Mouse (Mus musculus) liver, embryonic 14.5 days (tissue): Measurements from ENCODE around the gene Fbxl18. TPM values are rescaled to one million over a fixed set of nuclear protein-coding genes. Genes with fewer than 3 reads are reported as not detected.

Experiments used
- ATAC-seq: fragments of 200-750 bp; cut with Nextera tagmentation; 2 replicates; pipeline ENCODE4 v1.8.0; 2017; ENCODE audit warnings: moderate number of reproducible peaks, mild to moderate bottlenecking, moderate library complexity; ENCODE audit not compliant: insufficient read depth
- DNase-seq, 3 experiments: peaks; one replicate each; pipeline ENCODE4 v3.0.0-alpha.2; 2012 to 2013; ENCODE audit warnings: low read depth in 3 of 3, low spot score in 3 of 3
- H3K27ac ChIP-seq: fragments of 300-500 bp; sonication (generic); 2 replicates; pipeline ENCODE4 v1.5.1; 2014; ENCODE audit warnings: moderate library complexity, mild to moderate bottlenecking, control low read depth, inconsistent platforms
- H3K27me3 ChIP-seq: fragments of 300-500 bp; sonication (generic); 2 replicates; pipeline ENCODE4 v1.6.1; 2014; ENCODE audit warnings: mild to moderate bottlenecking, low read length, moderate library complexity; ENCODE audit not compliant: control insufficient read depth, insufficient read depth
- H3K36me3 ChIP-seq: fragments of 300-500 bp; sonication (generic); replicated peaks from 2 replicates; pipeline ENCODE4 v1.6.1; 2014; ENCODE audit warnings: low read depth; ENCODE audit not compliant: control insufficient read depth, insufficient read depth
- H3K4me1 ChIP-seq, 2 experiments: fragments of 200-500 bp in 1 of 2; fragments of 300-500 bp in 1 of 2; sonication (generic) in 1 of 2; replicated peaks; 2 replicates each; pipeline ENCODE4 v1.6.1; 2012 to 2014; ENCODE audit warnings: antibody characterized with exemption in 1 of 2, inconsistent platforms in 1 of 2, low read length in 1 of 2; ENCODE audit not compliant: control insufficient read depth in 2 of 2, insufficient read depth in 2 of 2
- H3K4me2 ChIP-seq: fragments of 300-500 bp; sonication (generic); 2 replicates; pipeline ENCODE4 v1.6.1; 2014; ENCODE audit warnings: low read depth, mild to moderate bottlenecking, control low read depth, moderate library complexity
- H3K4me3 ChIP-seq, 2 experiments: fragments of 200-500 bp in 1 of 2; fragments of 300-500 bp in 1 of 2; sonication (generic) in 1 of 2; 2 replicates each; pipeline ENCODE4 v1.5.1; 2012 to 2014; ENCODE audit warnings: low read depth in 2 of 2, low read length in 2 of 2, mild to moderate bottlenecking in 2 of 2, control low read depth in 1 of 2, inconsistent platforms in 1 of 2, moderate library complexity in 1 of 2; ENCODE audit not compliant: insufficient read depth in 1 of 2
- H3K9ac ChIP-seq: fragments of 300-500 bp; sonication (generic); replicated peaks from 2 replicates; pipeline ENCODE4 v1.6.1; 2014; ENCODE audit warnings: mild to moderate bottlenecking, control low read depth, moderate library complexity
- H3K9me3 ChIP-seq: fragments of 300-500 bp; sonication (generic); 2 replicates; pipeline ENCODE4 v1.6.1; 2016; ENCODE audit warnings: low read length, mixed read lengths; ENCODE audit not compliant: control insufficient read depth
- CTCF ChIP-seq: IDR thresholded peaks from 2 replicates; pipeline ENCODE4 v1.5.1; 2016; ENCODE audit warnings: antibody characterized with exemption, low read depth, control low read depth
- EP300 ChIP-seq: IDR thresholded peaks from 2 replicates; pipeline ENCODE4 v1.6.1; 2016; ENCODE audit warnings: antibody characterized with exemption, low read depth
- WGBS: fragments of 180-500 bp; shearing (Covaris S2); extraction: QIAGEN DNeasy Blood & Tissue Kit; methylation state at CpG from one replicate; pipeline ENCODE4 v1.1.7; 2014; ENCODE audit not compliant: insufficient replicate concordance; 5-methylcytosine and 5-hydroxymethylcytosine counted together
- polyA plus RNA-seq, 2 experiments: library from polyadenylated mRNA; depleted of rRNA in 1 of 2; stranded (reverse) in 1 of 2; unstranded in 1 of 2; fragments of >200 nt; fragmentation: Nextera tagmentation in 1 of 2; extraction: Ambion mirVana in 1 of 2; gene quantifications; 2 replicates each; pipeline versions ENCODE4 v1.2.1 to v1.2.3; 2012 to 2014

Fbxl18 gene
- polyA plus RNA-seq, 2 experiments, result 1.6 to 1.9 TPM

DNA sequence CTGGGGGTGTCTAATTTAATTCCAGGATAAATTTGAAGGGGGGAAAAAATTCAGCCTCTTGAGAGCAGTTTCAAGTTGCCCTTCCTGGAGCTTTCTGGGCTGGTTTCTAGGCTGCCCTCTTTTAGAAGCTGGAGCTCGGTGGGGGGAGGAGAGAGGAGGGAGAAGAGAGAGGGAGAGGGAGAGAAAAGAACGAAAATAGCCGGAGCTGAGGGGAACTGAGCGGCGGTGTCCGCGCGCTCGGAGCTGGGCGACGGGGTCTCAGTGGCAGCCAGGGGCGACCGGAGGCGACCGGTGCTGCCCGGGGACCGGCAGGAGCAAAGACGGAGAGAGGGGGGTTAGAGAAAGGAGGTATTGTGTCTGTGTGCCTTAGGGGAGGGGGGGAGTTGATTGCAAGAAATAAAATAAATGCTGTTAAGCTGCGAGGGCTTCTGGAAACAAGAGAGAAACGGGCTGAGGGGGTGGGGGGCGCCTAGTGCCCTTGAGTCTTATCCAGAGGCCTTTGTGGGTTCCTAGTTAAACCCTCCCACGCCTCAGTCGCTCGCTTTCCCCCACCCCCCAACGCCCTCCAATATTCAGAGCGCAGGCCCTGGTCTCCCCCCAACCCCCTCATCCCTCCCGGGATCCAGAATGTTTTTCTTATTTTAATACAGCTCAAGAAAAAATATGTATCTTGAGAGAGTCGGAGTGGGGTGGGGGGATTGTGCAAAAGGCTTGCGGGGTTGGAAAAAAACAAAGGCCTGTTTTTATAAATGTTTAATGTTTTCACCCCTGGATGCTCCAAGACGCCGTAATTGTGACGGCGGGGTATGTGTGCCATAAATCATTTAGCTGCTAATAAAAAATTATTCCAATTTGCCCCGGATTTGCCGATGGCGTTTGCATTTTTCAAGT lies 75.6 kb downstream of the Fbxl18 start:
- TF ChIP-seq CTCF, result no peak
- TF ChIP-seq EP300, result no peak
- Histone ChIP-seq H3K4me2 (peak overlapping the region; percentile 71), H3K36me3 (no peaks in the 10 kb centered on the region), H3K4me1 (peaks cover 0 to 4% of the 10 kb centered on the region in 2 experiments; a peak in 1 of 4 replicates), H3K27me3 (peaks cover 100% of the 10 kb centered on the region), H3K9me3 (no peaks in the 10 kb centered on the region), H3K27ac (peak overlapping the region; percentile 55), H3K4me3 (peak overlapping the region; percentile 50 to 59), H3K9ac (peak overlapping the region; percentile 48)
- whole genome bisulfite sequencing, result under 1% methylated on average over 35 of the region's 36 CpGs
- no peak for DNase-seq
- no peak for ATAC-seq

DNA sequence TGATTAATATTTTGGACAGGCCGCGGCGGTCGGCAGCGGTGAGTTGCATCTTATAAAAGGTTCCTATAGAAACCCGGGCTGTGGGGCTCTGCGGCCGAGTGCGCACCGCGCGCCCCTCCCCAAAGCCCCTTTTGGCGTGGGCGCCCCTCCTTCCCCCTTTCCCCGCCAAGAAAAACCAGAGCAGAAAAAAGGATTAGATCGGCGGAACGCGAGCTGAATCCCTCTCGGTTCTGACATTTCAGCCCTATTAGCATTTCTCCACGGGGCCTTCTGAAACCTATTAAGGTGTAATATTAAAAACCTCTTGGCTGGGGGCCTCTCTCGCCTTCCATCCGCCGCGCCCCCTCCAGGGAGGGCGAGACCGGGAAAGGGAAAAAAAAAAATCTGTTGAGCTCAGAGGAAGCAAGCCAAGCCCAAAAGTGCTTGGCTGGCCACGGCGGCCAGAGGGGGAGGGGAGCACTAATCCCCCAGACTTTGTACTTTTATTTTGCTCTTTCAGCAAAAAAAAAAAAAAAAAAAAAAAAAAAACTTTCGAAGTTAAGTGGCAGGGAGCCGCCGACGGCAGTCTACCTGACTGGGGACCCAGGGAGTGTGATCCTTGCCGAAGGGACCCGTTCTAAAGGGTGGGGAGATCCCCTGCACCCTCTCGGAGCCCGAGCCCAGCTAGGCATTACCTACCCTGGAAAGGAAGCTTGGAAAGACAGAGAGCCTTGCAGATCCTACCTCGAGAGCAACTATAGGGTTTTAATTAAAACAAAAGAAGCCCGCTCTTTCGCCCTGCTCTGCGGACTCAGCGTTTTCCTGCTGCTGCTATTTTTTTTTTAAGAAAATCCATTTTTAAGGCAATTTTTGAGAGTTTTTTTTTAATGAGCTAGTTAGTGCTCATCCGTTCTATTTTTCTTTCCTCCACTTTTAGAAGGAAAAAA lies 76.5 kb downstream of the Fbxl18 start:
- no peaks in the 10 kb centered on the region for H3K9me3 ChIP-seq
- DNase-seq (no peak), ATAC-seq (no peak)
- no peaks in the 10 kb centered on the region for H3K36me3 ChIP-seq
- WGBS, result under 1% methylated on average over 43 of the region's 43 CpGs
- peak overlapping the region; percentile 59 for H3K9ac ChIP-seq
- H3K4me1 ChIP-seq, result no peaks in the 10 kb centered on the region
- H3K27me3 ChIP-seq, result peaks cover 100% of the 10 kb centered on the region
- peak overlapping the region; percentile 71 for H3K4me2 ChIP-seq
- peak overlapping the region; percentile 50 to 55 for H3K4me3 ChIP-seq
- TF ChIP-seq CTCF (no peak), EP300 (no peak)
- H3K27ac ChIP-seq, result peak overlapping the region; percentile 67

GRCm38 (mm10) chr5:142817524-142818434 lies 77.4 kb downstream of the Fbxl18 start, which contains the start of gene Tnrc18:
Gene Tnrc18, minus strand, starts transcription at chr5:142817662.
- no peaks in the 10 kb centered on the region; a peak in 1 of 4 replicates for H3K4me1 ChIP-seq

More at GRCm38 (mm10) chr5:142817524-142818434, 77.4 kb downstream of the Fbxl18 start, which contains the start of gene Tnrc18:
- ATAC-seq (peak; percentile 66; the same call in 1 of the 2 replicates), DNase-seq (peak; percentile 56 to 65 (median 60))
- Histone ChIP-seq H3K4me2 (peak within 1 kb of the TSS; percentile 71), H3K4me3 (peak within 1 kb of the TSS; percentile 59 to 67), H3K27ac (peak within 1 kb of the TSS; percentile 67), H3K9me3 (no peaks in the 10 kb centered on the region), H3K36me3 (no peaks in the 10 kb centered on the region), H3K9ac (peak within 1 kb of the TSS; percentile 69), H3K27me3 (peaks cover 100% of the 10 kb centered on the region)
- under 1% methylated on average over 55 of the region's 56 CpGs for WGBS
- TF ChIP-seq EP300 (no peak), CTCF (no peak)

Other genes with a start within 250 kb of the Fbxl18 start
- 0.04 and 0.21 TPM in 2 replicates for gene Slc29a4, start 202.9 kb downstream of the Fbxl18 start, polyA plus RNA-seq (2012; rRNA removed)
- gene Slc29a4, start 202.9 kb downstream of the Fbxl18 start, polyA plus RNA-seq (2014; fragmentation: Nextera tagmentation; extraction: Ambion mirVana), result 0.04 and 0.24 TPM in 2 replicates
- gene Tnrc18, start 77.8 kb downstream of the Fbxl18 start, polyA plus RNA-seq (2012; rRNA removed), result 2.3 and 2.8 TPM in 2 replicates
- 2.9 and 3.4 TPM in 2 replicates for gene Tnrc18, start 77.8 kb downstream of the Fbxl18 start, polyA plus RNA-seq (2014; fragmentation: Nextera tagmentation; extraction: Ambion mirVana)
- gene Actb, start 11.3 kb upstream of the Fbxl18 start, polyA plus RNA-seq (2012; rRNA removed), result 776 and 920 TPM in 2 replicates
- 7,259 and 7,802 TPM in 2 replicates for gene Actb, start 11.3 kb upstream of the Fbxl18 start, polyA plus RNA-seq (2014; fragmentation: Nextera tagmentation; extraction: Ambion mirVana)
- 21.1 and 25.3 TPM in 2 replicates for gene Fscn1, start 64.9 kb upstream of the Fbxl18 start, polyA plus RNA-seq (2012; rRNA removed)
- 19.3 and 21.4 TPM in 2 replicates for gene Fscn1, start 64.9 kb upstream of the Fbxl18 start, polyA plus RNA-seq (2014; fragmentation: Nextera tagmentation; extraction: Ambion mirVana)
- gene Rnf216, start 217.6 kb upstream of the Fbxl18 start, polyA plus RNA-seq (2012; rRNA removed), result 8.7 and 9.7 TPM in 2 replicates
- gene Rnf216, start 217.6 kb upstream of the Fbxl18 start, polyA plus RNA-seq (2014; fragmentation: Nextera tagmentation; extraction: Ambion mirVana), result 10.8 and 12.3 TPM in 2 replicates